Mouse (Mus musculus): ENCODE data around the gene Olfr1214.

- TF ChIP-seq CTCF (IDR thresholded peaks at IDR 0.05; ENCODE audit: low read depth) = no peak
- no peak for TF ChIP-seq EP300 (IDR thresholded peaks at IDR 0.05; ENCODE audit: low read depth)
Measured at GRCm38 (mm10) chr2:88953669-88954068, 38.8 kb downstream of the Olfr1214 start, which contains the start of gene Olfr1212.
